Mouse (Mus musculus): ENCODE measurements at regions not wholly inside any gene's neighbourhood (a gene's known extent, or its start where the extent isn't known, plus 50 kb on each side); places are given as distances from the start of the nearest gene placed in this dataset.

DNA sequence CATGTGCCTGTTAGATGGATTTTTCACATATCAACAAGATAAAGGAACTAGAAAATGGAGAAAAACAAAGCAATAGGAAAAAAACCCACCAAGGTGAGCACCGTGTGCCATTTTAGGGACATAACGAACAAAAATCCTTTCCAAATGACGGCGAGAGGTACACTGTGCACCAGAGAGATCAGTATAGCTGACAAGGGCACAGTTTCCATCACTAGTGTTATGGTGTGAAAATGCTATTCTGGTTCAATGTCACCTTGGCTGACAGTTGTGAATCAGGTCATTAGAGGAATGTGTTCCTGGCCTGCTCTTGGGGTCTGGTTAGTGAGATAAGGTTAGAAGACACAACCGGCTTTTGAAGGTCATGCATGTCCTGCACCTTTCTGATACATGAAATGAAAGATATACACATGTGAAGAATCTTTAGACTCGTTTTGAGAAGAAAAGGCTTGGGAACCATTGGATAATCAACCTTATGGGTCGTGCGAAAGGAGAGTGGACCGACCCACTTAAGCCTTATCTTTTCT is 76.5 kb upstream of the P2ry1 start:
- no peak for DNase-seq

DNA sequence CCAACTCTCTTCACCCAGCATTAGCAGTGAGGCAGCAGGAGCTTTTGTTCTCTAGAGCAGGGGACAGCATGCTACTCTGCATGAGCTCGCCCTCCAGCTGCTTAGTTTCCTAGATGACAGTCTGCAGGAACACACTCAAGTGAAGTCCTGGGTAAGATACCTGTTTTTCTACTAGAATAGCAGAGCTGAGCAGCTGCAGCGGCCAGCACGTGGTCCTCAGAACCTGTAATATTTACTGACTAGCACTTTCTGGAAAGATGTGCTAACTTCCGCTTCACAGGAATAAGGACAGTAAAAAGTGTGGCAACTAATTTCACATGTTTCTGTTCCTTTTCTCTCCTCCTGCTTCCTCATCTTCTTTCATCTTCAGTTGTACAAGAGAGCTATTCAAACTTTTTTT is 73.7 kb upstream of the P2ry1 start:
- DNase-seq = no peak

DNA sequence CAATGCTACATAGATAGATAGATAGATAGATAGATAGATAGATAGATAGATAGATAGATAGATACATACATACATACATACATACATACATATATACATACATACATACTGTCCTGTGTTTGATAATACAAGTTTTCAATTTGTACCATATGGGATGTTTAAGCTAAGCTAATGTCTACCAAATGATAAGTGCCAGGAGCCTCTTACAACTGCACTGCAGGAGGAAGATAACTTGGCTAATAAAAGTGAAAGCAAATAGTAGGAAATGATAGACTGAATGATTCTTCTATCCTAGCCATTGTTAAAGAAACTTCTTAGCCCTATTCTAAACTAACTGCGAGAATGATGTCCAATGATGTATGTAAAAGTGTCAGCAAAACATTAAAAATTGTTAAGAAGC is 68.1 kb upstream of the P2ry1 start:
- DNase-seq = no peak

DNA sequence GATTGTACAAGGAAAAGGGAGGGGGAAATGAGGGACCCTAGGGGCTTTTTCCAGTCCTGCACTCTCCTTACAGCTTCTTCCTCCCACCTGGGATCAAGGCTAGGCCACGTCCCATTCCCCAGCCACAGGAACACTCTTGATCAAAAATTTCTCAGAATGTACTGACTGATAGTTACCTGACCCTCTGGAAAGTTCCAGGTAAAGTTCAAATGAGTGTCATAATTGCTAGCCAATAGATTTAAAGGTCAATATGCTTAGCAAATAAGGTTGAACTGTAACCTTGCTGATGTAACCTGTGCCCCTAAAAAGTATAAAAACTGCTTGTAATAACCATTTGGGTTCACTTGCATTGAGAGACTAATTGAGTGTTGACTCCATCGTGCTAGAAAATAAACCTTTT is 61.1 kb upstream of the P2ry1 start:
- no peak for DNase-seq

GRCm38 (mm10) chr3:60948897-60949296 is 53.7 kb upstream of the P2ry1 start:
- no peak for DNase-seq

All from kidney, postnatal 10 days (tissue).